Mouse (Mus musculus) G1E-ER4 (cell line): ENCODE data around the gene Dbx1. TPM values are rescaled to one million over a fixed set of nuclear protein-coding genes. Genes with fewer than 3 reads are reported as not detected.

ENCODE experiments used
- GATA1 ChIP-seq: IDR thresholded peaks from one replicate; pipeline ENCODE4 v1.8.0; 2012; ENCODE audit warnings: low read length, inconsistent platforms
- polyA plus RNA-seq: library from polyadenylated mRNA; stranded (reverse); fragments of >175 nt; gene quantifications from 2 replicates; pipeline ENCODE4 v1.2.3, GENCODE M21; 2012

The Dbx1 gene
- not detected in 2 replicates for polyA plus RNA-seq

- no peak for TF ChIP-seq GATA1
Measured at GRCm38 (mm10) chr7:49636491-49637115, at the start of gene Dbx1. Gene Dbx1 (minus strand): TSS chr7:49636849.

GRCm38 (mm10) chr7:49678826-49679377 is 42.3 kb upstream of the Dbx1 start:
- TF ChIP-seq GATA1: no peak

- TF ChIP-seq GATA1: no peak
Measured at GRCm38 (mm10) chr7:49678100-49678825, 41.6 kb upstream of the Dbx1 start.

GRCm38 (mm10) chr7:49677166-49677565 is 40.5 kb upstream of the Dbx1 start:
- TF ChIP-seq GATA1: no peak

GRCm38 (mm10) chr7:49676627-49677026 is 40.0 kb upstream of the Dbx1 start:
- no peak for TF ChIP-seq GATA1

- TF ChIP-seq GATA1: no peak
Measured at GRCm38 (mm10) chr7:49668260-49668857, 31.7 kb upstream of the Dbx1 start.

- TF ChIP-seq GATA1: no peak
Measured at GRCm38 (mm10) chr7:49663575-49663974, 26.9 kb upstream of the Dbx1 start.

- TF ChIP-seq GATA1: no peak
Measured at GRCm38 (mm10) chr7:49662492-49663026, 25.9 kb upstream of the Dbx1 start.

- TF ChIP-seq GATA1: no peak
Measured at GRCm38 (mm10) chr7:49661811-49662491, 25.3 kb upstream of the Dbx1 start.

- TF ChIP-seq GATA1: no peak
Measured at GRCm38 (mm10) chr7:49640709-49641305, 4.2 kb upstream of the Dbx1 start.

- no peak for TF ChIP-seq GATA1
Measured at GRCm38 (mm10) chr7:49639864-49640708, 3.4 kb upstream of the Dbx1 start.

GRCm38 (mm10) chr7:49638941-49639776 is 2.5 kb upstream of the Dbx1 start:
- TF ChIP-seq GATA1: no peak
